11 mouse cellular contexts compared by ENCODE assay signal in genomic region chr15:97760006-97760405, GRCm38 (mm10). TPM values are rescaled to one million over a fixed set of nuclear protein-coding genes. Genes with fewer than 3 reads are reported as not detected.
A peak's percentile ranks its signal among the peaks of the same experiment; 100 is the strongest.
DNase-seq lines count a peak whose midpoint lies in the region; TF ChIP-seq lines count a peak whose summit lies in the region.
"Had no signal": no experiment of that assay in that cellular context is flagged by ENCODE, and none has a peak within 500 bp of the region (broad histone marks: within the 10 kb centered on the region; RNA-seq: fewer than 3 reads in every experiment).

No protein-coding gene starts in this region.

- no peak overlapping the region for H3K27ac ChIP-seq in left cerebral cortex, adult 2 months
- H3K27ac ChIP-seq: embryonic facial prominence, embryonic 15.5 days; kidney, postnatal 0 days; liver, embryonic 14.5 days had no signal

- TF ChIP-seq CTCF in left cerebral cortex, adult 2 months (IDR thresholded peaks at IDR 0.05), result no peak

- no peak overlapping the region for H3K4me3 ChIP-seq in left cerebral cortex, adult 2 months
- H3K4me3 ChIP-seq: embryonic facial prominence, embryonic 15.5 days had no signal

- intact Hi-C loops in left cerebral cortex, adult 2 months (cut with DNase I), result no loop called here

- DNase-seq in layer of hippocampus, adult 11-12 months (ENCODE audit: low spot score), result peak; percentile 81
- no peak for DNase-seq in layer of hippocampus, adult 9-10 months (ENCODE audit: low spot score)
- peak; percentile 69 to 77 for DNase-seq in cerebellum, postnatal 36 days
- DNase-seq in left cerebral cortex, adult 2 months (ENCODE audit: extremely low spot score in 1 of 2, low spot score in 2 of 2), result peak; percentile 50 to 65
- no peak for DNase-seq in lung, postnatal 10 days
- no peak for DNase-seq in urinary bladder, postnatal 25 days (ENCODE audit: low spot score)
- no peak for DNase-seq in spleen, postnatal 14 days (ENCODE audit: low spot score in 2 of 2)
- DNase-seq: retina, postnatal 1 day had no signal

RNA-seq across cellular contexts. Expression of gene Rapgef3, which starts 7.8 kb away (rescaled TPM):
- total RNA-seq in left cerebral cortex, adult 2 months (2021), result 10 to 100 TPM; 46.5 to 50.4 TPM

RNA-seq across cellular contexts. Expression of gene Slc48a1, which starts 18.3 kb away (rescaled TPM):
- total RNA-seq in left cerebral cortex, adult 2 months (2021), result 100 to 1,000 TPM; 157 to 161 TPM

RNA-seq across cellular contexts. Expression of gene Endou, which starts 28.9 kb away (rescaled TPM):
- total RNA-seq in left cerebral cortex, adult 2 months (2021), result 1 to 10 TPM; 2.8 to 4.7 TPM

RNA-seq across cellular contexts. Expression of gene Rpap3, which starts 54.4 kb away (rescaled TPM):
- 10 to 100 TPM; 26.6 to 28.4 TPM for total RNA-seq in left cerebral cortex, adult 2 months (2021)

Comparison
In these comparisons a context has a peak if more than half of its experiments do, and no peak if none do; other contexts are left out.
1. DNase-seq: peak in layer of hippocampus, adult 11-12 months (single experiment), cerebellum, postnatal 36 days (2 of 2) and left cerebral cortex, adult 2 months (2 of 2); none in layer of hippocampus, adult 9-10 months (single experiment), lung, postnatal 10 days (single experiment), urinary bladder, postnatal 25 days (single experiment) and spleen, postnatal 14 days (0 of 2).